Mouse (Mus musculus) adrenal gland (tissue): ENCODE results near the gene Syndig1.

ENCODE experiments used
- intact Hi-C: fragments of 180-260 bp; cut with DNase I; formaldehyde crosslinking; loops from one replicate; pipeline ENCODE4 v1.15.1; 2025

Syndig1 gene

GRCm38 (mm10) chr2:149873346-149873745 lies 44.3 kb downstream of the Syndig1 start:
- intact Hi-C loops: no loop called here

GRCm38 (mm10) chr2:149877954-149878353 lies 48.9 kb downstream of the Syndig1 start:
- intact Hi-C loops: no loop called here

GRCm38 (mm10) chr2:149887634-149888033 lies 58.6 kb downstream of the Syndig1 start:
- intact Hi-C loops: no loop called here

GRCm38 (mm10) chr2:149891647-149892046 lies 62.6 kb downstream of the Syndig1 start:
- intact Hi-C loops: no loop called here

GRCm38 (mm10) chr2:149896337-149896736 lies 67.3 kb downstream of the Syndig1 start:
- intact Hi-C loops: no loop called here

- intact Hi-C loops: no loop called here
Observed at GRCm38 (mm10) chr2:149899615-149900014, 70.6 kb downstream of the Syndig1 start.

DNA sequence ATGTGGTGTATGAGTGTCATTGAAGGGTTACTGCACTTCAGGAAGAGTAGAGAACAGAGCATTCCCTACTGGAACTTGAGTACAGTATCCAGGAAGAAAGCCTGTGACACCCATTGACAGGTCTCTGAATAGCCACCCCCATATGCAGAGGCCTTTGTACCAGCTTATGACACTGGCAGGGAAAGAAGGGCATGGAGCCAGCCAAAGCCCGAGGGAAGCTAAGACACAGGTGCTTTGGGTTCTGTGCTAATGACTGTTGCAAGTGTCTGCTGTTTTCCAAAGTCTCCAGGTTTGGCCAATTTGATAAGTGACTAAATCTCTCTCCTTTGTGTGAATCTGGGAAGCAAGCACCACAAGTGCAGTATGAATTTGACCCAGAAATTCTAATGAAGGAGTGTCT lies 71.6 kb downstream of the Syndig1 start:
- intact Hi-C loops: no loop called here

- intact Hi-C loops: no loop called here
Observed at GRCm38 (mm10) chr2:149904405-149904804, 75.4 kb downstream of the Syndig1 start.

- intact Hi-C loops: no loop called here
Observed at GRCm38 (mm10) chr2:149906694-149907093, 77.7 kb downstream of the Syndig1 start.

DNA sequence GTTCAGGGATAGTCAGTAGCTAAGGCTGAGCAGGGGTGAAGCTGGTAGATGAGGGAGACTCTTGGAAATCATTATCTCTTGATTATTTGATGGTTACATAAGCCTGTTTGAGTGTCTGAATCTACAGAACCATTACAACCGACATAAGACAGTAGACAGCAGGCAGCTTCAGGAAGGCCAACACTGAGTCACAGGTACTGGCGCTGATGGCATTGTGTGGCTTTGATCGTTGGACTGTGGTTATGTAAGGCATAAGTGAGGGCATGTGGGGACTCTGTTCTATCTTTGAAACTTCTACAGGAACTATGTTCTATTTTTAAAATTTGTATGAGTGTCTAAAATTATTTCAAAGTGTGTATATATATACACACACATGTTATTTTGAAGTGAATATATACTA lies 88.2 kb downstream of the Syndig1 start:
- intact Hi-C loops: no loop called here

DNA sequence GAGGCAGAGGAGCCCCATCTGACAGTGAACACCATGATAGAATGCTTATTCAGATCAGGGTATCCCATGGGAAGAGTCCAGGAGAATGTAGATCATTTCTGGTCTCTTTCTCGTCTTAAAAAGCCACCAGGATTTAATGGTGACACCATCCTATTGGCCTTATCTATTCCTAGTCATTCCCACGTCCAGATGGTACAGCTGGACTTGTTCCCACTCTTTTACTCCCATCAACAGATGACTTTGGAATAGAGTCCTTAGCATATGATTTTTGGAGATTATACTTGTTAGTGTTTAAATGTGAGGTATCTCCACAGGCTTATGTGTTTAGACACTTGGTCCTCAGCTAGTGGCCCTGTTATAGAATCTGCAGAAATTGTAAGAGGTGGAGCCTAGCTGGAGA lies 94.5 kb downstream of the Syndig1 start:
- intact Hi-C loops: no loop called here

DNA sequence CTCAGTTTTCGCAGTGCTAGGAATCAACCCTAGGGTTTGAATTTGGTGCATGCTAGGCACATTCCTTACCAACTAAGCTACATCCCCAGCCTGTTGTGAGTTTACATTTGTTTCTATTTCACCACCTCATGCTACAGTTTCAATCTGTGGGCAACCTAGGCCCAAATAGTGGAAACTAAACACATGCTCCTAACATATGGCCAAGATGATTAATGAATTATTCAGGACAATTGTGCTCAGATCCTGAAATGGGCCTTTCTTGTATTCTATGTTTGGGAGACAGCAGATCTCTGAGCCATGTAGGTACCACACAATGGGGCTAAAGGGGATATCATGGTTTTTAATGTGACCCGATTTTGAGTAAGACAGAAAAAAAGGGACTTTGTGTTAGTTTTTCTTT lies 96.9 kb downstream of the Syndig1 start:
- intact Hi-C loops: no loop called here

- intact Hi-C loops: no loop called here
Observed at GRCm38 (mm10) chr2:149927001-149927400, 98.0 kb downstream of the Syndig1 start.

- intact Hi-C loops: no loop called here
Observed at GRCm38 (mm10) chr2:149927481-149927880, 98.5 kb downstream of the Syndig1 start.

- intact Hi-C loops: no loop called here
Observed at GRCm38 (mm10) chr2:149929986-149930385, 101.0 kb downstream of the Syndig1 start.

- intact Hi-C loops: no loop called here
Observed at GRCm38 (mm10) chr2:149931111-149931510, 102.1 kb downstream of the Syndig1 start.

- intact Hi-C loops: no loop called here
Observed at GRCm38 (mm10) chr2:149932095-149932494, 103.1 kb downstream of the Syndig1 start.

- intact Hi-C loops: no loop called here
Observed at GRCm38 (mm10) chr2:149933247-149933898, 104.4 kb downstream of the Syndig1 start.

DNA sequence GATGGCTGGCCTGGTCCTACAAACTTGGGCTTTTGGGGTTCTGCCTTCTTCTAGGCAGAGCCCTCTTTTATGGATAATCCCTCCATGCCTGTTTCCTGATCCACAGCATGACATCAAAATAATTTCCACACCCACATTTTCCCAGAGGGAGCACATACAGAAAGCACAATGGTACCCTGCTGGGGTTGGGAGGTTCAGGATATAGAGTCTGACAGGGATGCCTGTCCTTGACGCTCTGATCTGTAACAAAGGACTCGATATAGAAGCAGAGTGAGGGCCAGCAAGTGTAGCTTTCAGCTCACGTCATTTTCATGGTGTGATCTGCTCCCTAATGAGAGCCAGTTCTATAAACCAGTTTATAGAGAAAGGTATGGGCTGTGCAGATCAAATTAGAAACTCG lies 105.1 kb downstream of the Syndig1 start:
- intact Hi-C loops: no loop called here

DNA sequence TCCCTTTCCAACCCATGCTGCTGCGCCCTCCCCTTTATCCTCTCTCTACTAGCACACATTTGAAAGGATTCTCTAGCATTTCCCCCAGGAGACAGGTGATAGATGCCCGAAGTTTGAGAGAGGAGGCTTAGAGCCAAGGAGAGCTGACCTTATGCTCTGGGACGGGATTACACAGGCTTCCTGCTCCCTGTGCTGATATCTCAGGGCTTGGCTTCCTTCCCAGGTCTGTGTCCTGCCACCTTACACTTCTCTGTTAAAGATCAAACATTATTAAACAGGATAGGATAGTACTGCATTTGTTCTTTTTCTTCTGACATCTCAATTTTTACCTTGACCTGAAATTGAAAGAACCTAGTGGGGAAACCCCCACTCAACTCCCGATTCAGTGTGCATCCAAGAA lies 109.8 kb downstream of the Syndig1 start:
- intact Hi-C loops: no loop called here

DNA sequence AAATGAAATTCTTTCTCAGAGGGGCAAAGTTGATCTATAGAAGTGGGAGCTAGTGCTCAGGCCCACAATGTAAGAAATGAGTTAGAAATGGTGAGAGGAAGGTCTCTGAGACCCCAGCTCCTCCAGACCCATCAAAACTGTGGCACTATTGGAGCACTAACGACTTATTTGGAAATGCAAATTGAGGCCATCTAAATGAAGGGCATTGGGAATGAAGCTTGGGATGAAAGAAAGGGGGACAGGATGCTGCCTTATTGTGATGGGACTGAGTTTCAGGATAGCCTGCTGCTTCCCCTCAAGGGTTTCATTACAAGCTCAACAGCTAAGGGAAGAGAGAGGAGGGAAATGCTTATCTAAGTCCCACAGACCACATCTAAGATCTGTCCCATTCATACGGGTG lies 110.6 kb downstream of the Syndig1 start:
- intact Hi-C loops: no loop called here

GRCm38 (mm10) chr2:149950641-149951040 lies 121.6 kb downstream of the Syndig1 start:
- intact Hi-C loops: no loop called here

DNA sequence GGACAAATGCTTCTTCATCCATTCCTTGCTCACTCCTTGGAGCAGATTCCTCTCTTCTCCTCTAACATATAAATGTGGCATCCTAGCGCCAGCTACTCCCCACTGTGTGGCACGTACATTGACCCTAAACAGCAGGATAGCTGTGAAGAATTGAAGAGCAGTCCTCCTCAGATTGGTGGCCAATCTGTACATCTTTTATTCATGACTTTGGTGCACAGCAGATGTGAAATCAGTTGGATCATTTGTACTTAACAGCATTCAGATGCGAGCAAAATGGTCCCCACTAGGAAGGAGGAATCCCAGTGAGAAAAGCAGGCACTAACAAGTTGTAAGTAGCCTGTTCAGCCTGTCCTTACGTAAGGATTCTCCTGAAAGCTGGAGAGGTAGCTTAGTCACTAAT lies 142.0 kb downstream of the Syndig1 start:
- intact Hi-C loops: no loop called here

DNA sequence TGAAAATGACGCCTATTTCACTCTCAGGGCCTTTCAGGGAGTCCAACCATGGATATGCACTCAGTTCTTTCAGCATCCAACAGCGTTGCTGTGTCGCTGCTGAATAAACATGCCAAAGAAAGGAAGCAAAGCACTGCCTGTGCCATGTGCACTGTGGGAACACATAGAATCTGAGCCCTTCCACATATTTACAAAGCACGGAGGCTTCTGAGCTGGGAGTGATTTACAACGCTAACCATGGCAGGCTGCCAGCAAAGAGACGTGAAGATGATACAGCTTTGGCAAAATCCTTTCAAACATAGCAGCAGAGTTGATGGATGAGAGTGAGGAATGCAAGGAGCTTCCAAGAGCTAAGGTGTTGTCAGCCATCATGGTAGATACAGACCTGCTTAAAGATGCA lies 144.6 kb downstream of the Syndig1 start:
- intact Hi-C loops: no loop called here
